Mouse (Mus musculus): ENCODE results near the gene Dkkl1.

- TF ChIP-seq CTCF (IDR thresholded peaks at IDR 0.05; ENCODE audit: borderline replicate concordance, insufficient read depth, low read depth, low read length), result no peak
- TF ChIP-seq POLR2A (IDR thresholded peaks at IDR 0.05; ENCODE audit: borderline replicate concordance, insufficient read depth, low read length), result no peak
Measured at GRCm38 (mm10) chr7:45174567-45175280, 37.2 kb downstream of the Dkkl1 start.
